Mouse (Mus musculus): ENCODE measurements around the gene Adssl1. TPM values are rescaled to one million over a fixed set of nuclear protein-coding genes. Genes with fewer than 3 reads are reported as not detected.

The Adssl1 gene
- total RNA-seq, 2 experiments from 2014 or later = 135 to 137 TPM

DNA sequence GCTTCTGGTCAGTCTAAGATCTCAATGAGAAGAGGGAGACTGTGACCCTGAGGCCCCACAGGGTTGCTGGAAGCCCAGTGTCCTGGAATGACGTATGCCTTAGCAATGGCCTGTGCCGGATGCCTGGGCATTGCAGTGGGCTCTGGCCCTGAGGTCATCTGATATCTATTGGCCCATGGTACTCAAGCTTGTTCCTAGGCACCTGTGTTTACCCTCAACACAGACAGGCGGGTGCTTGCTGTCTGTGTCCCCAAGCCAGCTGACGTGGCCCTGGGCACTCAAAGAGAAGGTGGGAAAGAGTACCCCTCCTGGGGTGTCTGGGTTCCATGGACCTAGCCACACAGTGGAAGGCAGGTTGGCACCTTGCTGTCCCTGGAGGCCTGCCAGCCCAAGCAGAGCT, 5.9 kb downstream of the Adssl1 start:
- DNase-seq = no peak

DNA sequence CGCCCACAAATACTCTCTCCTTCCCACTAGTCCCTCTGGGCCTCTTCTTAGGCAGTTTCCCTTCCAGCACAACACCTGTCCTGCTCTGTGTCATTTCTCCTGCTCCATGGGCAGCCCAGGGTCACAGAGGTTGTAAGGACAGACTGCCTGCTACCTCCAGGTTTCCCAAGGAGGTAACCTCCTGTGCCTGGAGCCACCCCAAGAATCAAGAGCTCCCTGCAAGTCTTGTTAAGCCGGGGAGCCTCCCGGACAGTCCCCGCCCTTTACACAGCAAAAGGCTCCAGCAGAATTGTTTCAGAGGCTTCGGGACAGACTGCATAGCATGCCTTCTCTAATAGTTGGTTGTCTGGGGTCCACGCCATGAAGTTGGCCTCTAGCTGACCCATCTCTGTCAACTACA, 6.6 kb downstream of the Adssl1 start:
- no peak for DNase-seq

DNA sequence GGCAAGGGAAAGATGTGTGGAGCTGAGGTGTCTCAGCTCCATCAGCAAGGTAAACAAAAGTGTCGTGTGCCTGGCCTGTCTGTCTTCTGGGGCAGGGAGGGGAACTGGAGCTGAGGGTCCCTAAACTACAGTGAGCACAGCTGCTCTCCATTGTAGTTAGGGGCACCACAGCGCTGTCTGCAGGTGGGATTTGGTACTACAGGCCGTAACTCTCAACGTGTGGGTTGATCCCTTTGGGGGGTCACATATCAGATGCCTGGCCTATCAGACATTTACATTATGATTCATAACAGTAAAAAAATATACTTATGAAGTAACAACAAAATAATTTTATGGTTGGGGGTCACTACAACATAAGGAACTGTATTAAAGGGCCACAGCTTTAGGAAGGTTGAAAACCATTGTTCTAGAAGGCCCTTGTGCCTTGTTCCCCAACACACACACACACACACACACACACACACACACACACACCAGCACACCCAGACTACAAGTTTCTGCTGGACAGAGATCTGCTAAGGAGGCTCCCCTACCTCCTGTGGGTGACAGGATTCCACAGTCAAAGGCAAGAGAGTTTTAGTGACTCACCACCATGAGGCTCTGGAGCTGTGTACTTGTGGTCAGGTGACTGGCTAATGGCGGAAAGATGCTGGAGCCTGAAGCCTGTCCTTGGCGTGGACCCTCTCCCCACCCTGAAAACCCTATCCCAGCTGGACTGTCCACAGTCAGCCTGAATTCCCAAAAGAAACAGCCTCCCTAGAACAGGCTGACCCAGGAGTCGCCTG, 7.4 kb downstream of the Adssl1 start:
- DNase-seq = no peak

DNA sequence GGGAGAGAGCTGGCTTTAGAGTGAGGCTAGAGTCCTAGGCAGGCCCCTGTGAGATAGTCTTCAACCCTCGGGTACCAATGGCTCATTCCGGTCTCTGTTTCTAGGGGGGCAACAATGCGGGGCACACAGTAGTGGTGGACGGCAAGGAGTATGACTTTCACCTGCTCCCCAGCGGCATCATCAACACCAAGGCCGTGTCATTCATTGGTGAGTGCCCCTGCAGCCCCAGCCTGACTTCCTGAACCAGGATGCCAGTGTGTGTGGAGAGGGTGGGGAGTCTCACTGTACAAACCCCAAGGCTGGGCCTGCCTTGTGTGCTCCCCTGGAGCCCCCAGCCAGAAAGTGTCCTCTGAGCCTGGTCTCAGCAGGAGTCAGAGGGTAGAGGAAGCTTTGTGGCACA, 8.4 kb downstream of the Adssl1 start:
- no peak for DNase-seq

DNA sequence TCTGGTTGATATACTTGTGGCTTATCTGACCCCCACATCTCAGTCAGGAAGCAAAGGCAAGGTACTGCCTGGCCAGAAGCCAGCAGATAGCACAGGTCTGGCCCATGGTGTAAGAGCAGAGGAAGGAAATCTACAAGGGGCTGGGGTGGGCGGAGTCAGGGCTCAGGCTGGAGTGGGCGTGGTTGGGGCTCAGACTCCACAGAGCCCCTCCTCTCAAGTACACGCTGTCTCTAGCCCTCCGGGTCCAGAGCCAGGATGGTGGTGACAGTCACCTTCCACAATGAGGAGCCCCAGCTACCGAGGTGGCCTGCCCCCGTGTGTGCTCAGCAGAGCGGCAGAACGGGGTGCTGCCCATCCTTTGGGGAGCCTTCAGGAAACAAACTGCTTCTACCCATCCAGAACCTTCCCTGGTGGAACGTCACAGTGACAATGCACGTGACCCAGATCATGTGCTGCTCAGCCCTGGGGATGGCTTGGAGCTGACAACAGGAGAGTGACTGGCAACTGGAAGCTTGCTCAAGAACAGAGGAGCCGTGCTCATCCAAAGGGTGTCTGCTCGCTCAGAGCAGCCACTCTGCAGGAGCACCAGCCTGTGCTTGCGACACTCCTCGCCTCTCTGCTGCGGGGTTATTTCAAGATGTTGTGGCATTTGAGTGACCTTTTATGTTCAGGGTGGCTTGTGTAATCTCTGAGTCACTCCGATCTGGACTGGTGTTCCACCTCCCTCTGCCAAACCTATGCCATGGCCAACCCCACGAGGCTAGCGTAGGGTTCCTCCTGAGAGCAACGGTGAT, 9.3 kb downstream of the Adssl1 start:
- peak; percentile 69 for DNase-seq

DNA sequence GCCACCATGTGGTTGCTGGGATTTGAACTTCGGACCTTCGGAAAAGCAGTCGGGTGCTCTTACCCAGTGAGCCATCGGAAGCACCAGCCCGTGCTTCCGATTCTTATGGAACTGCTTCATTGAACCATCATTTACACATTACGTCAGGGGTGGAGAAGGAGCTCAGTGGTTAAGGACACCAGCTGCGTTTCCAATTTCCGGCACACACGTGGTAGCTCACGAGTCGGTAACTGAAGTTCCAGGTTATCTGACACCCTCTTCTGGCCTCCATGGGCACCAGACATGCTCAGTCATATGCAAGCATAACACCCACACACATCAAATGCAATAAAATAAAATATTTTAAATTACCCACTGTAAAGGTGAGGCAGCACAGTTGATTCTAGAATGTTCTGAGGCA, 10.2 kb downstream of the Adssl1 start:
- no peak for DNase-seq

DNA sequence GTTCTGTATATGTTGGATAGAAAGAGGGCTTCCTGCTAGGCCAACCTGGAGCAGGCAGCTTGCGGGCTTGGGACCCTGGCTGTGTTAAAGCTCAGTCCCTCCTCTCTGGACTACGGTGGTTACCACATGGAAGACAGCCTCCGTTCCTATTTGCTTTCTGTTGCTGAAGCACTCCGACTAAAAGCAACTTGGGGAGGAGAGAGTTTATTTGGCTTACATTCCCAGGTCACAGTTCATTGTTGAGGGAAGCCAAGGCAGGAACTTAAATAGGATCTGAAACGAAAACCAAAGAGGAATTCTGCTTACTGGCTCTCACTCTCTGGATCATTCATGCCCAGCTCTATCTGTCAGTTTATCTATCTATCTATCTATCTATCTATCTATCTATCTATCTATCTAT, 11.0 kb downstream of the Adssl1 start:
- no peak for DNase-seq

DNA sequence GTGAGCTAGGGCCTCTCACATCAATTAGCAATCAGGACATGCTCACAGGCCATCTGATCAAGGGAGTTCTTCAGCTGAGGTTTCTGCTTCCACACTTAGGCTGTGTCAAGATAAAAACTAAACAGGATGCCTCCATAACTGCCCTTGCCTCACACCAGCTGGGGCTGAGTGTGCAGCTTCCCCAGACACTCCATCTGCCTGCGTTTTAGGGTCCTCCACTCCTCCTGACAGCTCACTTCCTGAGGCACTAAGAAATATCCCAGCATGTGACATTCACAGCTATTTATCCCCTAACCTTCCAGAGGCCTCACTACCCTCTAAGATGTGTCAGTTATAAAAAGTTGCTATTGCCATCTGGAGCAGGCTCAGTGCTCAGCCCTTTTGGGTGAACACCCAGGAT, 11.6 kb downstream of the Adssl1 start:
- DNase-seq = no peak

DNA sequence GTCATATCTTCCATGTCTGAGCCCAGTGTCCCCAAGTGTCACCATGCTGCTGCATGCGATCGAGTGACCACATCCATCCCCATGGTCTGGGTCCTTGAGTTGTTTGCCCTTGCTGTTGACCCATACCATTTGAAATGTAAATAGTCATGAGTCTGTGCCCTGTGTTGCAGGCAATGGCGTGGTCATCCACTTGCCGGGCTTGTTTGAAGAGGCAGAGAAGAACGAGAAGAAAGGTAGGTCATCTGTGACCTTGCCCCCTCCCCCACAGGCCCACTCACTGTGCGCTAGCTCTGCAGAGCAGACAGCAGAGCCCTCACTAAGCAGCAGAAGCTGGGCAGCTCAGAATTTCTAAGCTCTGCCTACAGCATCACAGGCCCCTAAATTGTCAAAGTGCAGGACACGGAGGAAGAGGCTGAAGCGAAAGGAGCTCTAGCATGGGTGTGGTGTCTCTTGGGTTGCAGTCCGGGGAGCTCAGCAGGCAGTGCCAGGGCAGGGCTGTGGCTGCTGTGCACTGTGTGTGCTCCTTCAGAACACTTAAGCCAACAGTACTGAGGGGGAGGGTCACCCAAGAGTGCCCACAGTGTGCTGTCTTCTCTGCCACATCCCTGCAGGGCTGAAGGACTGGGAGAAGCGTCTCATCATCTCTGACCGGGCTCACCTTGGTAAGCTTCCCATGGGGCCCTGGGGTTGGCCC, 12.4 kb downstream of the Adssl1 start:
- no peak for DNase-seq

DNA sequence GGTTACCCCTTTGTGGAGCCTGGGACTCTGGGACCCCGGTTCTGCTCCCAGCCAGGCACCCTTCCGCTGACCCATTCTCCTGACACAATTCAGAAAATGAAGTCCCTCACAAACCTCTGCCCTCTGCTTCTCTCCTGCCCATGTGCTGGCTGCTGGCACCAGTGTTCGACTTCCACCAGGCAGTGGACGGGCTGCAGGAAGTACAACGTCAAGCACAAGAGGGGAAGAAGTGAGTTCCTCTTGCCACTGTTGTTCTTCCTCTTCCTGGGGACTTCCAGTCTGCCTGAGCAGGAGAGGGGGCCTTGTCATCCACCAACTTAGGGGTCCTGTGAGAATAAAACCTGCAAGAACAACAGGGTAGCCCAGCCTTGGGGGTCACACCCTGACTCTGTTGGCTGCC, 13.1 kb downstream of the Adssl1 start:
- no peak for DNase-seq

DNA sequence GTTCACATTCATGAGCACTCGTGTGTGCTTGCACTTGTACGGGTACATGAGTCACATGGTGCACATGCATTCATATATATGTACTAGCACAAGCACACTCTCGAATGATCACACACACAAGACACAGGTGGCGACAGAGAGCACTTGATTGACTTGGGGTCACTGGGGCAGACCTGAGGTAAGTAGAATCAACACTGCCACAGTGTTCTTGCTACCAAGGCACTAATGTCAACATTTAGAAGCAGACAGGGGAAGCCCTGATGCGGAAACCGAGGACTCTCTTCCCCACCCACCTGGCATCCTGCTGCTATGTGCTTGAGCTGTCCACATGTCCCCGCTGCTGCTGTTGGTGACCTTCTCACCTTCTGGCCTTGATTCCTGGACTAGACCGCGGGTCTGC, 13.8 kb downstream of the Adssl1 start:
- DNase-seq = no peak

DNA sequence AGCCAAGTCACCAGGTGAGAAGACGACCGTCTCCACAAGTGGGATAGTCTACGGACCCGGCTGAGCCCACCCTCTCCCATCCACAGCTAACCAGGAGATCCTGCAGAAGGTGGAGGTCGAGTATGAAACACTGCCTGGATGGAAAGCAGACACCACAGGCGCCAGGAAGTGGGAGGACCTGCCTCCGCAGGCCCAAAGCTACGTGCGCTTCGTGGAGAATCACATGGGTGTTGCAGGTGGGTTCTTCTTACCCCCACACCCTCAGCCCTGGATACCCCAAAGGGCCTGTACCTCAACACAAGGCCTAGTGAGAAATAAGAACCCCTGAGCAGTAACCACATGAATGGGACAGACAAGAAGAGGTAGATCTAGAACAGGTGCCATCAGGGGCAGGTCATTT, 19.7 kb downstream of the Adssl1 start:
- no peak for DNase-seq

DNA sequence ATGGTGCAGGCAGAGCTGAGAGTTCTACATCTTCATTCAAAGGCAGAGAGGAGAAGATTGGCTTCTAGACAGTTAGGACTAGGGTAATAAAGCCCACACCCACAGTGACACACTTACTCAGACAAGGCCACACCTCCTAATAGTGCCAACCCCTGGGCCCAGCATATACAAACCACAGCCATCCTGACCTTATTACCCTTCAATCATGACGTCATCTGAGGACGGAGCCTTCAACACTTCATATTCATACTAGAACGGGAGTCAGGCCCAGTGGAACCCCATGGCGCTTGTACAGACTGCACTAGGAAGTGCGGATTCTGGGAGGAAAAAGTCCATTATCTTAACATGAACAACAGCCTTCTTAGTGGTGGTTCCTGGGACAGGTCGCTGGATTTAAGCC, 23.3 kb downstream of the Adssl1 start:
- no peak for DNase-seq

DNA sequence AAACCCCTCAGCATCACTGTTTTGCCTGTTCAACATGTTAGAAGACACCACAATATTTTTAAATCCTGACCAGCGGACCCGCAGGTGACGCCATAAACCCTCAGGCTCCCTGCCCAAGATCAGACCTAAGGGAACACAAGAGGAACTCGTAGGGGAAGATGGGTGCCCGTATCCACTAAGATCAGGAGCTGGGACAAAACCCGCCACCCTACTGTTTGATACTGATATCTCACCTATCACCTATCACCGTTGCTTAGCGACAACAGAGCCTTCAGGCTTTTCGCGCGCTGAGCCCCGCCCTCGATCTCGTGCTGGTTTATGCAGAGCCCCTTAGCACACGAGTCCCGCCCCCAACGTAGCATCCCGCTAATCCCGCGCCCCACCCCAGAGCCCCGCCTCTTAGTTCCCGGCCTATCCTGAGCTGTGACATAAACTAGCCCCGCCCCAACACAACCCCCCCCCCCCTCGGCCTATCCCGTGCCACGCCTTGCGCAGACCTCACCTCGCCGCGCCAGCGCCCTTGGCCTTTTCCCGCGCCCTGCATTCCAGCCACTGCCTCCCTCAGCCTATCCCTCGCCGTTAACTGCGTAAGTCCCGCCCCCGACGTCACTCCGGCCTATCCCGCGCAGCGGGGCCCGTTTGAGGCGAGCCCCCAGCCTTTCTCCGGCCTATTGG, 24.5 kb downstream of the Adssl1 start, which contains the start of gene Siva1:
Gene Siva1, plus strand, starts transcription at position 500 of the 675 bp plus-strand sequence.
- DNase-seq = peak; percentile 99

DNA sequence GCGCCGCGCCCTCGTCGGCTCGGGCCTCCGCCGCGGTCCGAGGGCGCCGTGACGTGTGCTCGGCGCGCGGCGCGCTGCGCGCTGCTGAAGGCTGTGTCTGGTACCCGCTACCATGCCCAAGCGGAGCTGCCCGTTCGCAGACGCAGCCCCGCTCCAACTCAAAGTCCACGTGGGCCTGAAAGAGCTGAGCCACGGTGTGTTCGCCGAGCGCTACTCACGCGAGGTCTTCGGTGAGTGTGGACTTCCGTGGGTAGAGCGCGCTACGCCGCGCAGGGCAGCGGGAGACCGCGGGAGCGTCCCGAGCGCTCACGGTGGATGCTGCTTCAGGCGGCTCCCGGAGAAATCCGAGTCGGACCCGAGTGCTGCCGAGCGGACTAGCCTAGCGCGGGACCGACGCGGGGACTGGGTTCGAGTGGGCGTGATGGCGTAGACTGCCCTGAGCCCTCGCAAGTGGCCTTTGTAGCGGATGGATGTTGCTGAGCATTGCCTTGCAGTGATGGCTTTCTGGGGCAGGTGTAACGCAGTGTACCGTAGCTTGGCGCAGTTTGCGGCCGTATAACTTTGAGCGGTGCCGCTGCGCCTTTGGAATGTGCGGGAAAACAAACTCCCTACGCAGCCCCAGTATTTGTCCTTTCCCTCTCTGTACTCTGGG, 25.1 kb downstream of the Adssl1 start:
- DNase-seq = peak; percentile 55

DNA sequence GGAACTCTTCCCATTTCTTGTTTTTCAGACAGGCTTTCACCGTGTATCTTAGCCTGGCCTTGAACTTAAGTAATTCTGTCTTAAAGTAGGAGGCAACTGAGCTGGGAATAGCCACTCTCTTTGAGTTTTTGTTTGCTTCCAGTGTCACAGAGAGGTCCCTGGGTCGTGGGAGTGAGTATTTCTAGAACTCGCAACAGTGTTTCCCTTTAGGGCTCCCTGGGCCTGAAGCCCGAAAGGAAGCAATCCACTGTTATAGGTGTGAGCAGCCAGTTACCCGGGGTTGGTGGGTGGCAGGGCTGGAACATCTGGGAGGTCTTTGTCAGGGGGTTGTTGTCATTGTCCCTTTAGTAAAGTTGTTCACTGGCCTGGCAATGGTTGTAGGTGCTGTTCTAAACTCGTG, 26.3 kb downstream of the Adssl1 start:
- DNase-seq = no peak

DNA sequence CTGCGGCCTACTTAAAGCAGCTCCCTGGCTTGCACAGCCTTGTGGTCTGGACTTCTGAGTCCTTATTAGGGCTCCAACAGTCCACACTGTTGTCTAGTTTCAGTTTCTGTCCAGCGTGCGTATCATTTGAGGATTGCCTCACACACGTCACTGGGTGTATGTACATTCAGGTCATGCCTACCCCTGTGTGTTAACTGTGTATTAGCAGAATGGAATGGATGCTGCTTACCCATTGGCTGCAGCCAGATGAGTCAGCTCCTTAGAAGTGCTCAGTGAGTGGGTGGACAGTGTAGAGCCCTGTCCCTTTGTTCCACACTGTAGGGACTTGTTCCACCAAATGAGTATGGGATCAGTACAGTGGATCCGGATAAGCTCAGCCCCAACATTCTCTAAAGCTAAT, 28.2 kb downstream of the Adssl1 start:
- DNase-seq = no peak

DNA sequence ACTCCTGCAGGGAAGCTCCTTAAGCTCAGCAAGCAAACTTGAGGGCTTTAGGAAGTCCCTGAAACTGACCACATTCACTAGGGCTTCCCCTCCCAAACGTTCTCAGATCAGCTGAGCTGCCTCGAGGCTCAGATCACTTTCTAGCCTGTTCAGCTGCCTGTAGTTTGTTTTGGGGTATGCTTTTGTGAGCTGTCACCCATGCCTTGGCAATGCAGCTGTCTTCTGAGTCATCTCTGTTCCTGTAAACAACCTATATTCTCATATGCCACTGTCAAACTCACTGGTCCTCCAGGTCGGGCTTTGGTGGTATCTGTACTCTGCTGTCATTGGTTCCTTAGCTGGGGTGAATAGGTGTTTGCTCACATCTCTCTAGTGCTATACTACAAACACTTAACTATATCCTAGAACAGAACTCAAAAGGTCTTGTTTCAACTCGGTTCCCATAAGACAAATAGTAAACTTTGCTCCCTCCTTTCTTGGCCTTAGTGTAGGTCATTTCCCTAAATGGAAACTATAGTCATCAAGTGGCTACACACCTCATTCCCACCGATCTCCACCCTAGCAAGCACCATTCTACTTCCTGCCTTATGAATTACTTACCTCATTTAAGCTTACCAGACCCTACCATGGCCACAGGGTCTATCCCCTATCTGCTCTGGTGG, 32.1 kb downstream of the Adssl1 start:
- DNase-seq = no peak

DNA sequence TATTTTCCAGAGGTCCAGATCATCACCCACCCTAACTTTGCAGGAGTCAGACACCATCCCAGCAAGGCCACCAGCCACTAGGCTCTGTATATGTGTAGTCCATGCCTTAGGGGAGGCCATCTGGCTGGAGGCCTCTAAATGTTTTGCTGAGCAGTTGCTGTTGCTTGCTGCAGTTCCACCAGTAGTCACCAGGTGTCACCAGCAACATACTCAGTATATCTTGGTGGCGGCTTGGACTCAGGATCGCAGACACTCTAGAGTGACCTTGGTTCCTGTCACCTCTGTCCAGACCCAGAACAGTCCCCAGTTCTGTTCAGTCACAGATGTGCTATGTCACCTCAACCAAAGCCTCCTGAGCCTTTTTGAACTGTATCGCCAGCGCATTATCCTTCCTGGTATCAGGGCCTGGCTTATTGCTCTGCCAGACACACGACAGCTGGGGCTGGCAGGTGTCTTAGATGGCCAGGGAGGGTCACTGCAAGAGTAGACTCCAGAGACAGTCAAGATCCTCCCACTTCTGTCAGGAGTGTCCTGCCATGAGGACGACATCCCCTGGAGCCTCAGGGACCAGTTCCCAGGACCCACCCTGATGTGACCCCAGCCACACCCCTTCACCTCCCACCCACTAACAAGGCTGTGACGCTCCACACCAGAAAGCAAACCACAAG, 33.4 kb downstream of the Adssl1 start:
- peak; percentile 94 for DNase-seq

DNA sequence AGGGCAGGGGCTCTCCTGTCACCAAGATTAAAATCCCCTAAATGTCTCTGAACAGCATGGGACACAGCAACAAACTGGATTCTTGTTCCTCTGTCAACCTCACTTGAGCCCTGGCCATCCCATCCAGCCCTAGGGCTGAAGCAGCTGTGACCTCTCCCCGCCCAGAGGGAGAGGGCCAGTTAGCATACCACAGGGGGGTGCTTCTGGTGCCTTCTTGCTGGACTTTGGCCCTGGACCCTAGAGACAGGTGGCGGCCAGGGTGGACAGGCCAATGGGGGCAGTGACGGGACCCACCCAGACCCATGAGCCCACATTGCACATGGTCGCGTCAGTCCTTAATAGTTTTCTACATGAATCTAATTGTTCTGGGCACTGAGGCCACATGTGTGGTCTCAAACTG, 34.2 kb downstream of the Adssl1 start:
- no peak for DNase-seq

DNA sequence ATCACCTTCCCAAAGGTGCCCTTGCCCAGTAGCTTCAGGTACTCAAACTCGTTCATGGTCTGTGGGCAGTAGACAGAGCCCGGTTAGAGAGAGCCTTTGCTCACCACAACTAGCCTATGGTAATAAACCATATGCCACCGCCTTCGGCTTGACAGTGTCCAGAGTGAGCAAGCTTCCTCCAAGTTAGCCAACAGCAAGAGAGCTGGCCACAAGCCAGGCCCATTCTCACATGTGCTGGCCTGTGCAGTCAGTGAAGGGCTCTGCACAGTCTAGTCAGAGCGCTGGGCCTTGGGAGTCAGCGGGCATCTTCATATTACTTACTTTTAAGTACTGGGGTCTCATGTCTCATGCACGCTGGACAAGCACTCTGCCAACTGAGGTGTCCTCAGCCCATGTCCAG, 38.8 kb downstream of the Adssl1 start:
- DNase-seq = peak; percentile 51

All from heart, postnatal 4 days (tissue).